Mouse (Mus musculus) intestine, embryonic 14.5 days (tissue): Measurements from ENCODE around the gene Gm49355. TPM values are rescaled to one million over a fixed set of nuclear protein-coding genes. Genes with fewer than 3 reads are reported as not detected.
A peak's percentile ranks its signal among the peaks of the same experiment; 100 is the strongest.

Source experiments
- ATAC-seq: fragments of 200-750 bp; cut with Nextera tagmentation; replicated peaks from 2 replicates; pipeline ENCODE4 v1.8.0; 2017; ENCODE audit warnings: low read depth, moderate number of reproducible peaks, moderate TSS enrichment, moderate library complexity; ENCODE audit not compliant: low FRiP score, low TSS enrichment
- DNase-seq: peaks from one replicate; pipeline ENCODE4 v3.0.0-alpha.2; 2018; ENCODE audit warnings: low spot score
- H3K27ac ChIP-seq: fragments of 300-500 bp; sonication (generic); 2 replicates; pipeline ENCODE4 v1.5.1; 2014; ENCODE audit warnings: low read depth, mild to moderate bottlenecking, control low read depth
- H3K27me3 ChIP-seq: fragments of 300-500 bp; sonication (generic); replicated peaks from 2 replicates; pipeline ENCODE4 v1.6.1; 2014; ENCODE audit warnings: low read length, control low read depth; ENCODE audit not compliant: control insufficient read depth, insufficient read depth
- H3K36me3 ChIP-seq: fragments of 300-500 bp; sonication (generic); 2 replicates; pipeline ENCODE4 v1.6.1; 2014; ENCODE audit warnings: low read length, control low read depth; ENCODE audit not compliant: control insufficient read depth, insufficient read depth
- H3K4me1 ChIP-seq: fragments of 300-500 bp; sonication (generic); replicated peaks from 2 replicates; pipeline ENCODE4 v1.6.1; 2014; ENCODE audit warnings: low read length, control low read depth, mixed read lengths; ENCODE audit not compliant: control insufficient read depth, insufficient read depth
- H3K4me2 ChIP-seq: fragments of 300-500 bp; sonication (generic); 2 replicates; pipeline ENCODE4 v1.6.1; 2014; ENCODE audit warnings: low read length
- H3K4me3 ChIP-seq: fragments of 300-500 bp; sonication (generic); 2 replicates; pipeline ENCODE4 v1.5.1; 2014; ENCODE audit warnings: low read depth, low read length, control low read depth, mixed read lengths
- H3K9ac ChIP-seq: fragments of 300-500 bp; sonication (generic); 2 replicates; pipeline ENCODE4 v1.6.1; 2014; ENCODE audit warnings: mild to moderate bottlenecking, low read length
- H3K9me3 ChIP-seq: fragments of 300-500 bp; sonication (generic); 2 replicates; pipeline ENCODE4 v1.6.1; 2016; ENCODE audit warnings: low read length, control low read depth; ENCODE audit not compliant: control insufficient read depth
- WGBS: fragments of 180-500 bp; shearing (Covaris S2); extraction: QIAGEN DNeasy Blood & Tissue Kit; methylation state at CpG from one replicate; pipeline ENCODE4 v1.1.7; 2014; 5-methylcytosine and 5-hydroxymethylcytosine counted together
- polyA plus RNA-seq: library from polyadenylated mRNA; unstranded; fragments of >200 nt; fragmentation: Nextera tagmentation; extraction: Ambion mirVana; gene quantifications from 2 replicates; pipeline ENCODE4 v1.2.1, GENCODE M21; 2014

Gm49355 gene
- polyA plus RNA-seq, 1 experiment from 2014 or later: not detected

GRCm38 (mm10) chr14:12300677-12301076, 16.9 kb downstream of the Gm49355 start:
- no peak overlapping the region for H3K4me3 ChIP-seq
- 68% methylated on average over 3 of the region's 3 CpGs for WGBS
- DNase-seq: no peak
- no peaks in the 10 kb centered on the region for H3K27me3 ChIP-seq
- ATAC-seq: no peak
- no peak overlapping the region for H3K4me2 ChIP-seq
- H3K4me1 ChIP-seq: no peaks in the 10 kb centered on the region
- no peak overlapping the region for H3K27ac ChIP-seq
- no peak overlapping the region for H3K9ac ChIP-seq
- H3K36me3 ChIP-seq: peaks cover 22% of the 10 kb centered on the region
- H3K9me3 ChIP-seq: no peaks in the 10 kb centered on the region

GRCm38 (mm10) chr14:12303106-12303505, 19.3 kb downstream of the Gm49355 start:
- no peak overlapping the region for H3K9ac ChIP-seq
- no peak for DNase-seq
- no peak for ATAC-seq
- H3K9me3 ChIP-seq: no peaks in the 10 kb centered on the region
- H3K36me3 ChIP-seq: peaks cover 18% of the 10 kb centered on the region
- WGBS: 67% methylated on average over 2 of the region's 2 CpGs
- no peak overlapping the region for H3K4me3 ChIP-seq
- no peaks in the 10 kb centered on the region for H3K4me1 ChIP-seq
- H3K4me2 ChIP-seq: no peak overlapping the region
- H3K27ac ChIP-seq: no peak overlapping the region
- no peaks in the 10 kb centered on the region for H3K27me3 ChIP-seq

DNA sequence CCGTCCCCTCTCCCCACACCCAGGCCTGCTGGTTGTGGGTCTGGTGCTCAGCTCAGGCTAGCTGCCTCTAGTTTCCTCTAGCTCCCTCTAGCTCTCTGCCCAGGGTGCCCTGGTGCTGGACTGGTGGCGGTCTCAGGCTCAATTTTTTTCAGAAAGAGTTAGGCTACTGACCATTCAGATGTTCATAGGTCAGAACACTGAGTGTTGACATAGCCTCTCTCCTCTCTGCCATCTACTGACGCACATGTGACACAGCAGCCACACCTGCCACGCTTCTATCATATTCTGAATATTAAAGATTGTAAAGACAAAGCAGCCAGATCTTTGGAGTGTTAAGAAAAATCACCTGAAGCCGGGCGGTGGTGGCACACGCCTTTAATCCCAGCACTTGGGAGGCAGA, 49.8 kb downstream of the Gm49355 start:
- peaks cover 45% of the 10 kb centered on the region for H3K27me3 ChIP-seq
- no peaks in the 10 kb centered on the region for H3K4me1 ChIP-seq
- ATAC-seq: no peak
- no peak overlapping the region for H3K27ac ChIP-seq
- no peaks in the 10 kb centered on the region for H3K36me3 ChIP-seq
- no peaks in the 10 kb centered on the region for H3K9me3 ChIP-seq
- H3K4me3 ChIP-seq: no peak overlapping the region
- no peak overlapping the region for H3K4me2 ChIP-seq
- no peak overlapping the region for H3K9ac ChIP-seq
- WGBS: 77% methylated on average over 7 of the region's 7 CpGs
- no peak for DNase-seq

DNA sequence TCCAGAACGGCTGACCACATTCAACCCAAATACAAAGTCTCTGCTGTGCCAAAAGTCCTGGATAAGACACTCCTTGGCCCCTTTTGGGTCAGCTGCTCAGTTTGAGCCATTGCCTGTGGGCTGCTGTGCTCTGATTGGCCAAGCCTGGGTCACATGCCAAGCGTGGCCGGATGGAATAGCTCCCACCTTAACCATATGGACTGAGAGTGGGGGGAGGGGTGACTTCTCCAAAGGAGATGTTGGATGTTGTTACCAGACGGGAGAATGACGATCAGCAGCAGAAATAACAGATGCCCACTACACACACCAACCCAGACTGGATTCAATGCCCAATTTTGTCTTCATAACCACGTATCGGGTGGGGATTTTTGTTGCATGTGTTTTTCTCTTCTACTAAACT, 51.1 kb downstream of the Gm49355 start:
- DNase-seq (peak; percentile 41), ATAC-seq (no peak)
- Histone ChIP-seq H3K4me2 (no peak overlapping the region), H3K9me3 (no peaks in the 10 kb centered on the region), H3K27me3 (peaks cover 57% of the 10 kb centered on the region), H3K27ac (no peak overlapping the region), H3K4me3 (no peak overlapping the region), H3K4me1 (no peaks in the 10 kb centered on the region), H3K36me3 (no peaks in the 10 kb centered on the region), H3K9ac (no peak overlapping the region)
- 43% methylated on average over 7 of the region's 7 CpGs for WGBS

DNA sequence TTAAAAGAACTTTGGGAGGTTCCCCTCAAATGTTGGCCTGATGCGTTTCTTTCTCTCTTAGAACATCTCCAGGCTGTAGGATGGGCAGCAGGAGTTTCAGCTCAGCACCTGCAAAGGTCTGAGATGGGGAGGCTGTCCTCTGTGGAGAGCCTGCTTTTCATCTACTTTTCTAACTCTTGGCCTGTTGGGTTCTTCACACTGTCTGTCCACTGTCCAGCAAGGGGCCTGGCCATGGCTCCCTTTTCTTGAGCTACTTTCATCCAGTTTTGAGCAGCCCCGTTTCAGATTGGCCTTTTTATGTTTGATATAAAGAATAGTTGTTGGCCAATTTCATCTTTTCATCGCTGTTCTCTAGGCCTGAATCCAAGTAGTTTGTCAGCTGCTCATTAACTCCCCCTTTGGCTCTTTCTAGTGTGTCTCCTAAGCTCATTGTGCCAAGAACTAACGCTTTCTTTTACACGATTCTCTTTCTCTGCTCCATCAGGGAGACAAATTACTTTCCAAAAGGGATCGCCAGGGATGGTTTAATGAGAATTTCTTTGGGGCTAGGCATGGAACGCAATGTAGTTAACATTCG, 53.7 kb downstream of the Gm49355 start:
- Histone ChIP-seq H3K9ac (no peak overlapping the region), H3K9me3 (no peaks in the 10 kb centered on the region), H3K27me3 (peaks cover 83% of the 10 kb centered on the region), H3K4me1 (no peaks in the 10 kb centered on the region), H3K4me2 (no peak overlapping the region), H3K4me3 (no peak overlapping the region), H3K27ac (no peak overlapping the region), H3K36me3 (no peaks in the 10 kb centered on the region)
- DNase-seq (no peak), ATAC-seq (no peak)
- WGBS: 7% methylated on average over 8 of the region's 8 CpGs

GRCm38 (mm10) chr14:12337998-12338809, 54.4 kb downstream of the Gm49355 start:
- Histone ChIP-seq H3K4me1 (no peaks in the 10 kb centered on the region), H3K9me3 (no peaks in the 10 kb centered on the region), H3K27ac (no peak overlapping the region), H3K9ac (no peak overlapping the region), H3K4me2 (no peak overlapping the region), H3K27me3 (peaks cover 90% of the 10 kb centered on the region), H3K4me3 (no peak overlapping the region), H3K36me3 (no peaks in the 10 kb centered on the region)
- DNase-seq: no peak
- no peak for ATAC-seq
- 2% methylated on average over 16 of the region's 16 CpGs for WGBS

DNA sequence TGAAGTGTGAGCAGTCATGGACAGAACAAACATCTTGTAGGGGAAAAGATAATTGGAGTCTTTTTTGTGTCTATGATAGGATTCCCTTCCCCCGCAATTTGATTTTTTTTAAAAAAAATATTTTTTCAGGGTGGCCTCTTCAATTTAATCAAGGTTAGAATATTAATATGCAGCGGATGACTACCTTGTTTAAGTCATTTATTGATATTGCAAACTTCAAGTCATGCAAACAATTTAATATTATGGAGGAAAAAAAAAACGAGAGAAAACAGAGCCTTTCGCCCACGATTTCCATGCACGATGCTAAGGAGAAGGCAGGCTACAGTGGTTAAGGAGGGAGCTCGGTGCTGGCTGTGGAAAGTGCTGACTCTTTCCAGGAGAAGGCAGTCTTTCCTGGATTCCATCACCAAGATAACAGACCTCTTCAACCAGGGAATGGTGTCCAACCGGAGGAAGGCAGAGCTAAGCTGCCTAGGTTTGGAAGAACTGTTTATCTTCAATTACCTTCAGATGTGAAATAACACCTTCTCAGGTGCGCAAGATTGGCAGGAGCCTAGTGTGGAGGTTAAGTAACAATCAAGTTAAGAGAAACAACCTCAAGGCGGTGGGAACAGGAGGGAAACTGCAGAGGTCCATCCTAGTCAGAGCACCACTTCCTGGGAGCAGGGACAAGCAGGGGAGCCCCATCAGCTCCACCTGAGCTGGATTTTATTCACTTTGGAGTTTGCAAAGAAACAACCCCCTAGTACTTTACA, 55.2 kb downstream of the Gm49355 start:
- H3K4me2 ChIP-seq: no peak overlapping the region
- ATAC-seq: no peak
- no peak overlapping the region for H3K27ac ChIP-seq
- H3K27me3 ChIP-seq: peaks cover 97% of the 10 kb centered on the region
- H3K4me1 ChIP-seq: no peaks in the 10 kb centered on the region
- H3K36me3 ChIP-seq: no peaks in the 10 kb centered on the region
- no peak for DNase-seq
- H3K4me3 ChIP-seq: no peak overlapping the region
- no peaks in the 10 kb centered on the region for H3K9me3 ChIP-seq
- WGBS: 3% methylated on average over 10 of the region's 10 CpGs
- H3K9ac ChIP-seq: no peak overlapping the region

- under 1% methylated on average over 19 of the region's 19 CpGs for WGBS
- no peak for ATAC-seq
- no peaks in the 10 kb centered on the region for H3K36me3 ChIP-seq
- H3K27ac ChIP-seq: no peak overlapping the region
- no peak overlapping the region for H3K9ac ChIP-seq
- H3K4me1 ChIP-seq: 0 out of 2 replicates have a peak, but pooled peaks cover 4% of the 10 kb centered on the region
- H3K4me3 ChIP-seq: 0 out of 2 replicates have a peak overlapping the region, but pooled peaks have one; percentile 13
- 0 out of 2 replicates have a peak overlapping the region, but pooled peaks have one; percentile 22 for H3K4me2 ChIP-seq
- H3K27me3 ChIP-seq: peaks cover 99% of the 10 kb centered on the region
- peak; percentile 54 for DNase-seq
- H3K9me3 ChIP-seq: no peaks in the 10 kb centered on the region
Observed at GRCm38 (mm10) chr14:12340238-12341074, 56.7 kb downstream of the Gm49355 start.
